Mouse (Mus musculus) cerebellum, adult 2 months (tissue): ENCODE results near the gene Phldb1. TPM values are rescaled to one million over a fixed set of nuclear protein-coding genes. Genes with fewer than 3 reads are reported as not detected.

Experiments
- DNase-seq, 2 experiments: peaks; one replicate each; pipeline ENCODE4 v3.0.0; 2021
- H3K27ac ChIP-seq: fragments of 200-500 bp; 2 replicates; pipeline ENCODE4 v1.5.1; 2012; ENCODE audit warnings: low read length, control low read depth, inconsistent platforms; ENCODE audit not compliant: insufficient read depth
- H3K27me3 ChIP-seq: fragments of 200-500 bp; 2 replicates; pipeline ENCODE4 v1.6.1; 2012; ENCODE audit warnings: inconsistent platforms, mild to moderate bottlenecking, low read length, moderate library complexity; ENCODE audit not compliant: control insufficient read depth, insufficient read depth
- H3K4me1 ChIP-seq: fragments of 200-500 bp; 2 replicates; pipeline ENCODE4 v1.6.1; 2011; ENCODE audit warnings: low read length; ENCODE audit not compliant: control insufficient read depth, insufficient read depth
- H3K4me3 ChIP-seq: fragments of 200-500 bp; replicated peaks from 2 replicates; pipeline ENCODE3; 2011; ENCODE audit warnings: mild to moderate bottlenecking, low read depth, low read length, control low read depth; ENCODE audit not compliant: insufficient read depth
- CTCF ChIP-seq: fragments of 200-500 bp; IDR thresholded peaks from 2 replicates; pipeline ENCODE4 v1.5.1; 2011; ENCODE audit warnings: low read depth, mild to moderate bottlenecking, control low read depth, low read length, moderate library complexity, borderline replicate concordance; ENCODE audit not compliant: insufficient read depth
- POLR2A ChIP-seq: fragments of 200-500 bp; IDR thresholded peaks from 2 replicates; pipeline ENCODE4 v1.6.1; 2011; ENCODE audit warnings: low read length, control low read depth, borderline replicate concordance; ENCODE audit not compliant: insufficient read depth
- WGBS: fragments of 180-500 bp; shearing (Covaris S2); methylation state at CpG from one replicate; pipeline ENCODE4 v1.1.7; 2018; 5-methylcytosine and 5-hydroxymethylcytosine counted together
- polyA plus RNA-seq: library from polyadenylated mRNA; depleted of rRNA; stranded (reverse); fragments of >200 nt; gene quantifications from 2 replicates; pipeline ENCODE4 v1.2.3, GENCODE M21; 2012

The Phldb1 gene
- polyA plus RNA-seq, 1 experiment = 194 TPM

DNA sequence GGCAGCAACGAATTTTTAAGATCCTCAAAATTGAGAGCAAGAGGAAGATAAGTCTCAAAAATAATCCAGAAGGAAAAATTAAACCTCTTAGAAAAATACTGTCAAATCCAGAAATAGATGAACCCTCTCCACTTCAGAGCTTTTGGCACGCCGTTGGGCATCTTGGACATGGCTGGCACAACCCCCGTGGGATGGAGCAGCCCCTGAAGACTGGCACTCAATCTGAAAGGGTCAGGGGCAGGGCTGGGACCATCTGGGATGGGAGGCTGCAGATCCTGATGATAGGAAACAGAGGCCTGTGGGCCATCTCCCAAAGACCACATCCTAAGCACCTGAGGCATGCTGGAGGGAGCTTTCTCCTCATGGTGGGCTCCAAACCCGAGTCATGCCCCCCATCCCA lies 24.8 kb downstream of the Phldb1 start:
- WGBS = 41% methylated on average over 5 of the region's 5 CpGs
- DNase-seq = no peak

GRCm38 (mm10) chr9:44709600-44709999 lies 25.4 kb downstream of the Phldb1 start:
- WGBS = 52% methylated on average over 2 of the region's 2 CpGs
- Histone ChIP-seq H3K4me1 (peaks cover 17% of the 10 kb centered on the region), H3K27ac (no peak overlapping the region), H3K4me3 (no peak overlapping the region), H3K27me3 (no peaks in the 10 kb centered on the region)
- TF ChIP-seq CTCF (peak; percentile 64; the same call in 1 of the 2 replicates), POLR2A (no peak)
- no peak for DNase-seq

More for the DNA sequence above, 24.8 kb downstream of the Phldb1 start:
- peaks cover 17% of the 10 kb centered on the region for H3K4me1 ChIP-seq
- TF ChIP-seq POLR2A (no peak), CTCF (no peak)
- no peak overlapping the region for H3K4me3 ChIP-seq
- no peaks in the 10 kb centered on the region for H3K27me3 ChIP-seq
- no peak overlapping the region for H3K27ac ChIP-seq

DNA sequence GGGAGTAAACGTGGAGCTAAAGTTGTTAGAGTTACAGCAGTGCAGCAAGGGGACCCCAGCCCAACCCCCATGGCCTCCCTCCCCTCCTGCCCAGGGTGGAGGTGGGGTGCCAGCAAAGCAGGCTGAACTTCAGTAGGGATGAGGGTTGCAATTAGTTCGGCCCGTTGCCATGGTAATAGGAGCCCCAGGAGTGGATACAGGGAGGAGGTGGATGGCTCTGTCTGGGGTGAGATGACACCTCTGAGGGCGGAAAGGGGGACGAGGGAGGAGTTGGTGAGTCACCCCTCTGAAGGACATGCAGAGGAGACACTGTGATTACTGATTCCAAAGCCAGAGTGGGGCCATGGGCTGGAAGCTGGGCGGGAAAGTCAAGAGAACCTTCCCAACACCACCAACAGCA lies 26.1 kb downstream of the Phldb1 start:
- Histone ChIP-seq H3K4me1 (peaks cover 17% of the 10 kb centered on the region), H3K4me3 (no peak overlapping the region), H3K27ac (no peak overlapping the region), H3K27me3 (no peaks in the 10 kb centered on the region)
- TF ChIP-seq POLR2A = no peak
- TF ChIP-seq CTCF = no peak
- WGBS = 41% methylated on average over 6 of the region's 6 CpGs
- no peak for DNase-seq

GRCm38 (mm10) chr9:44708429-44708765 lies 26.6 kb downstream of the Phldb1 start:
- no peaks in the 10 kb centered on the region for H3K27me3 ChIP-seq
- H3K4me1 ChIP-seq = peaks cover 12% of the 10 kb centered on the region; the same call in 1 of the 2 replicates
- no peak overlapping the region for H3K4me3 ChIP-seq
- TF ChIP-seq CTCF (no peak), POLR2A (no peak)
- WGBS = 9% methylated on average over 24 of the region's 24 CpGs
- peak; percentile 54 to 55 for DNase-seq
- H3K27ac ChIP-seq = no peak overlapping the region

DNA sequence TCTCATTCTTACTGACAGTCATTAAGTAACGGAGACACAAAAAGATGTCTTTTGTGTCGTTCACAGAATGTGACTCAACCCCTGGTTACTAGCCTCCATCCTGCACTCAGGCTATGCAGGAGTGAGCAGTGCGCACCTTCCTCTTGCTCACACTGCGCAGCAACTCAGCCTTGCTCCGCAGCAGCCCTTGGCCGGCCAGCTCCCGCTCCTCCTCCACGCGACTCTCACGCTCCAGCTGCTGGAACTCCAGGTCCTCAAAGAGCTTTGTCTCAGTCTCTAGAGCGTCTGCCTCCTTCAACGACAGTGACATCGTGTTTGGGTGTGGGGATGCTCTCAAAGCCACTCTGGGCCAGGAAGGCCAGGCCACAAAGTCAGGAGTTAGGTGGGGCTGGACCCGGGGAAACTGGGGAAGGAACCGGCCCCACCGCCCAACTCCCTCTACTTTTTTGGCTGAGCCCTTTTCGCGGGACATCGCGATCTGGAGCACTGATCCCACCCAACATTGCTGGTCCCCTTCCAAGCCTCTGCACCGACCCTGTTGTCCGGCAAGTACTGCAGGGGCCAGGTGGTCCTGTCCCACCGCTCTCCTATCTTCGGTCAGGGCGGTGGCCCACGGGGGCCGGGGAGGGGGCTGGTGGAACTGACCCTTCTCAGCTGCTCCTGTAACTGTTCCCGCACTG lies 27.1 kb downstream of the Phldb1 start:
- H3K4me3 ChIP-seq = no peak overlapping the region
- DNase-seq = no peak

GRCm38 (mm10) chr9:44699730-44700129 lies 35.3 kb downstream of the Phldb1 start:
- peaks cover 24% of the 10 kb centered on the region for H3K4me1 ChIP-seq
- H3K27ac ChIP-seq = no peak overlapping the region
- WGBS = 53% methylated on average over 5 of the region's 5 CpGs
- H3K4me3 ChIP-seq = no peak overlapping the region
- peak in 1 of 2 experiments; percentile 21 for DNase-seq
- no peaks in the 10 kb centered on the region for H3K27me3 ChIP-seq
- TF ChIP-seq POLR2A (no peak), CTCF (no peak)

More for the DNA sequence above, 27.1 kb downstream of the Phldb1 start:
- no peaks in the 10 kb centered on the region for H3K27me3 ChIP-seq
- H3K4me1 ChIP-seq = peaks cover 8% of the 10 kb centered on the region; the same call in 1 of the 2 replicates
- H3K27ac ChIP-seq = no peak overlapping the region
- TF ChIP-seq CTCF (no peak), POLR2A (no peak)
- 50% methylated on average over 28 of the region's 28 CpGs for WGBS

DNA sequence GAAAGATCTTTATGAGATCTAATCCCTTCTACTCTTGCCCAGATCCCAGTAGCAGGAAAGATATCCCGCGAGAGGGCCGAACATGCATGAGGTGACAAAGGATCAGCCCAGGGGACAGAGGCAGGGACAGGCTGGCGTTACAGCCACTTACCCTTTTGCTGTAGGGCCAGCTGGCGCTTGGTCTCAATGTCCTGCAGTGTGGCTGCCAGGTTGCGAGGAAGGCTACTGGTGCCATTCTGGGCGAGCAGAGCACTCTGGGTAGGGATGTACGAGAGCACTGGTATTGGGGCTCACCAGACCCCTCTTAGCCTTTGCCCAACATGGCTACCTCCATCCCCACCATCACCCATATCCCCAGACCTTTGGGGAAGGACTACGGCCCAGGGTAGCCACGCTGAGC lies 35.8 kb downstream of the Phldb1 start:
- Histone ChIP-seq H3K27ac (no peak overlapping the region), H3K4me3 (no peak overlapping the region), H3K4me1 (peaks cover 25% of the 10 kb centered on the region), H3K27me3 (no peaks in the 10 kb centered on the region)
- 44% methylated on average over 10 of the region's 10 CpGs for WGBS
- peak in 1 of 2 experiments; percentile 37 for DNase-seq
- TF ChIP-seq CTCF (no peak), POLR2A (no peak)

GRCm38 (mm10) chr9:44697866-44698265 lies 37.1 kb downstream of the Phldb1 start:
- no peak overlapping the region for H3K27ac ChIP-seq
- WGBS = 29% methylated on average over 16 of the region's 16 CpGs
- no peak for TF ChIP-seq POLR2A
- TF ChIP-seq CTCF = no peak
- DNase-seq = peak; percentile 58 to 65
- H3K4me1 ChIP-seq = peaks cover 37% of the 10 kb centered on the region
- H3K27me3 ChIP-seq = no peaks in the 10 kb centered on the region
- no peak overlapping the region for H3K4me3 ChIP-seq
